Comparison of ENCODE assay signal across 21 mouse cellular contexts in genomic region chr16:62182988-62183387, GRCm38 (mm10).
DNase-seq lines count a peak whose midpoint lies in the region; ATAC-seq lines count a peak whose summit lies in the region.
"Had no signal": no experiment of that assay in that cellular context is flagged by ENCODE, and none has a peak within 500 bp of the region (broad histone marks: within the 10 kb centered on the region; RNA-seq: fewer than 3 reads in every experiment).

No protein-coding gene starts in this region.

- intact Hi-C loops in left cerebral cortex, postnatal 36 days (cut with DNase I): no loop called here

- no peak for DNase-seq in frontal cortex, postnatal 14 days (ENCODE audit: low spot score in 2 of 2)
- DNase-seq in left cerebral cortex, adult 9 months (ENCODE audit: low spot score in 2 of 2): peak; percentile 5 to 8
- no peak for DNase-seq in left cerebral cortex, postnatal 36 days (ENCODE audit: low spot score in 2 of 2)
- peak; percentile 58 for DNase-seq in brain, adult 2 months (ENCODE audit: low read depth, low spot score)
- DNase-seq: adrenal gland, postnatal 10 days; adrenal gland, postnatal 36 days; B cell, adult 2 months; cerebellum, adult 11 months; cerebellum, adult 2 months; cerebellum, adult 9-11 months; cerebellum, postnatal 25 days; gastrocnemius, adult 2 months; gastrocnemius, postnatal 14 days; heart, adult 11 months; heart, postnatal 10 days; heart, postnatal 36 days had no signal

- peak; percentile 98 for ATAC-seq in frontal cortex, adult (ENCODE audit: low TSS enrichment)
- no peak for ATAC-seq in megakaryocyte progenitor cell, adult 5-6 weeks (replicated peaks; ENCODE audit: poor library complexity)
- ATAC-seq: hindbrain, embryonic 16.5 days; intestine, embryonic 15.5 days; Patski had no signal

Comparison
In these comparisons a context has a peak if more than half of its experiments do, and no peak if none do; other contexts are left out.
1. DNase-seq: peak in left cerebral cortex, adult 9 months (2 of 2) and brain, adult 2 months (single experiment); none in frontal cortex, postnatal 14 days (0 of 2) and left cerebral cortex, postnatal 36 days (0 of 2).